ENCODE assay signal across 15 mouse cellular contexts in genomic region chr7:133758716-133759115, GRCm38 (mm10). TPM values are rescaled to one million over a fixed set of nuclear protein-coding genes. Genes with fewer than 3 reads are reported as not detected.
DNase-seq lines count a peak whose midpoint lies in the region; ATAC-seq and TF ChIP-seq lines count a peak whose summit lies in the region.
"Had no signal": no experiment of that assay in that cellular context is flagged by ENCODE, and none has a peak within 500 bp of the region (broad histone marks: within the 10 kb centered on the region; RNA-seq: fewer than 3 reads in every experiment).

No protein-coding gene starts in this region.

- H3K79me2 ChIP-seq in CH12.LX (replicated peaks; ENCODE audit: control insufficient read depth, extremely low read depth, insufficient read depth, poor library complexity, severe bottlenecking) (no peaks in the 10 kb centered on the region), MEL (ENCODE audit: control insufficient read depth, insufficient read depth, low read length, poor library complexity) (no peaks in the 10 kb centered on the region), macrophage (ENCODE audit: inconsistent target) (peaks cover 5% of the 10 kb centered on the region; the same call in 1 of the 2 replicates)

- no peaks in the 10 kb centered on the region for H3K27me3 ChIP-seq in kidney, postnatal 0 days (ENCODE audit: insufficient read depth, low read length)
- no peaks in the 10 kb centered on the region for H3K27me3 ChIP-seq in kidney, embryonic 16.5 days (ENCODE audit: insufficient read depth, low read length)
- H3K27me3 ChIP-seq in CH12.LX (replicated peaks) (no peaks in the 10 kb centered on the region), MEL (ENCODE audit: control insufficient read depth in 1 of 2, insufficient read depth in 2 of 2, low read length in 2 of 2) (no peaks in the 10 kb centered on the region)
- no peaks in the 10 kb centered on the region for H3K27me3 ChIP-seq in thymus, adult 2 months (ENCODE audit: control insufficient read depth, insufficient read depth, low read length)
- H3K27me3 ChIP-seq: embryonic facial prominence, embryonic 12.5 days; heart, embryonic 13.5 days had no signal

- H3K4me2 ChIP-seq in kidney, postnatal 0 days (ENCODE audit: low read length), result no peak overlapping the region
- no peak overlapping the region for H3K4me2 ChIP-seq in kidney, embryonic 16.5 days (replicated peaks; ENCODE audit: low read depth, low read length)
- H3K4me2 ChIP-seq in CH12.LX (ENCODE audit: insufficient read depth, low read depth, poor library complexity, severe bottlenecking), result no peak overlapping the region

- H3K27ac ChIP-seq in kidney, postnatal 0 days, result no peak overlapping the region
- H3K27ac ChIP-seq in kidney, embryonic 16.5 days (ENCODE audit: low read length), result no peak overlapping the region
- H3K27ac ChIP-seq in CH12.LX (ENCODE audit: insufficient read depth, low read depth) (no peak overlapping the region), MEL (ENCODE audit: control insufficient read depth, low read depth, low read length) (no peak overlapping the region), macrophage (peak overlapping the region; percentile 22; the same call in 1 of the 2 replicates)
- no peak overlapping the region for H3K27ac ChIP-seq in thymus, adult 2 months (ENCODE audit: control insufficient read depth, insufficient read depth, low read length)

- dilution Hi-C loops in CH12.LX (cut with MboI; ENCODE audit: extremely low pct_ligation_motif_present, extremely low pct_unique_long_range_greater_than_20kb, low sequenced_read_pairs), result no loop called here

- H3K36me3 ChIP-seq in kidney, postnatal 0 days (ENCODE audit: insufficient read depth, low read length), result no peaks in the 10 kb centered on the region
- no peaks in the 10 kb centered on the region for H3K36me3 ChIP-seq in kidney, embryonic 16.5 days (ENCODE audit: insufficient read depth, low read length)
- H3K36me3 ChIP-seq in CH12.LX (replicated peaks in 1 of 2; ENCODE audit: control insufficient read depth in 1 of 2, insufficient read depth in 1 of 2, low read length in 1 of 2) (peaks cover 0 to 31% of the 10 kb centered on the region in 2 experiments), MEL (ENCODE audit: control insufficient read depth in 1 of 2, insufficient read depth in 2 of 2, low read length in 2 of 2) (no peaks in the 10 kb centered on the region; a peak in 1 of 4 replicates), macrophage (ENCODE audit: inconsistent target) (0 out of 2 replicates have a peak, but pooled peaks cover 6% of the 10 kb centered on the region)
- no peaks in the 10 kb centered on the region for H3K36me3 ChIP-seq in thymus, adult 2 months (ENCODE audit: control insufficient read depth, insufficient read depth, low read length)
- H3K36me3 ChIP-seq: embryonic facial prominence, embryonic 12.5 days; limb, embryonic 10.5 days had no signal

- no peak for DNase-seq in kidney, postnatal 0 days (ENCODE audit: low spot score)
- DNase-seq in CH12.LX (ENCODE audit: extremely low read depth) (no peak), MEL (ENCODE audit: low read depth, low spot score) (no peak)
- DNase-seq in thymus, adult 2 months, result no peak
- DNase-seq in ovary, postnatal 14 days (ENCODE audit: low spot score), result no peak
- DNase-seq in urinary bladder, adult 2 months (ENCODE audit: low spot score), result no peak
- DNase-seq: adrenal gland, postnatal 10 days; cerebellum, adult 11 months; lung, postnatal 10 days; right cerebral cortex, postnatal 14 days had no signal

- no peak for ATAC-seq in kidney, postnatal 0 days (replicated peaks; ENCODE audit: low FRiP score, low read depth)
- ATAC-seq in kidney, embryonic 16.5 days (ENCODE audit: low FRiP score, low TSS enrichment), result no peak

- TF ChIP-seq EP300 in CH12.LX (IDR thresholded peaks at IDR 0.05; ENCODE audit: low read length), result no peak
- no peak for TF ChIP-seq EP300 in MEL (IDR thresholded peaks at IDR 0.05; ENCODE audit: low read depth in 1 of 2, low read length in 2 of 2)

- peak; percentile 21 for TF ChIP-seq RAD21 in CH12.LX (IDR thresholded peaks at IDR 0.05; ENCODE audit: low read depth, low read length)
- peak; percentile 23 for TF ChIP-seq RAD21 in MEL (IDR thresholded peaks at IDR 0.05; ENCODE audit: low read depth, low read length)

- peak; percentile 16; the same call in 1 of the 2 replicates for TF ChIP-seq CTCF in kidney, postnatal 0 days (IDR thresholded peaks at IDR 0.05; ENCODE audit: low read depth)
- peak in 1 of 2 experiments; percentile 32; a peak in 1 of 4 replicates for TF ChIP-seq CTCF in CH12.LX (conservative IDR thresholded peaks at IDR 0.05 in 1 of 2, IDR thresholded peaks at IDR 0.05 in 1 of 2; ENCODE audit: low read depth in 2 of 2, low read length in 2 of 2)
- peak in 2 of 3 experiments; percentile 21 to 41; a peak in 3 of 6 replicates for TF ChIP-seq CTCF in MEL (IDR thresholded peaks at IDR 0.05 in 2 of 3, conservative IDR thresholded peaks at IDR 0.05 in 1 of 3; ENCODE audit: control insufficient read depth in 1 of 3, insufficient read depth in 1 of 3, low read depth in 2 of 3, low read length in 3 of 3, poor library complexity in 1 of 3, severe bottlenecking in 1 of 3)
- no peak for TF ChIP-seq CTCF in thymus, adult 2 months (IDR thresholded peaks at IDR 0.05; ENCODE audit: borderline replicate concordance, control insufficient read depth, extremely low read depth, insufficient read depth, low read length, poor library complexity)

- no peak overlapping the region for H3K4me3 ChIP-seq in kidney, postnatal 0 days (replicated peaks; ENCODE audit: low read depth, low read length)
- no peak overlapping the region for H3K4me3 ChIP-seq in kidney, embryonic 16.5 days (ENCODE audit: low read length)
- H3K4me3 ChIP-seq in CH12.LX (replicated peaks in 1 of 3; ENCODE audit: low read depth in 2 of 3, low read length in 2 of 3, poor library complexity in 1 of 3) (no peak overlapping the region), MEL (ENCODE audit: control insufficient read depth in 1 of 2, insufficient read depth in 1 of 2, low read depth in 2 of 2, low read length in 2 of 2) (no peak overlapping the region), macrophage (ENCODE audit: inconsistent target) (no peak overlapping the region)
- H3K4me3 ChIP-seq in thymus, adult 2 months (ENCODE audit: control insufficient read depth, insufficient read depth, low read length), result no peak overlapping the region

- no peak for TF ChIP-seq POLR2A in CH12.LX (IDR thresholded peaks at IDR 0.05; ENCODE audit: low read depth, low read length)
- no peak for TF ChIP-seq POLR2A in MEL (IDR thresholded peaks at IDR 0.05; ENCODE audit: control insufficient read depth in 1 of 2, insufficient read depth in 1 of 2, low read depth in 1 of 2, low read length in 2 of 2, poor library complexity in 1 of 2)
- TF ChIP-seq POLR2A in thymus, adult 2 months (IDR thresholded peaks at IDR 0.05; ENCODE audit: control insufficient read depth, extremely low read depth, insufficient read depth, low read length, poor library complexity), result no peak

- no peak overlapping the region for H3K9ac ChIP-seq in kidney, postnatal 0 days (ENCODE audit: low read depth, low read length)
- no peak overlapping the region for H3K9ac ChIP-seq in kidney, embryonic 16.5 days (replicated peaks; ENCODE audit: low read length)
- H3K9ac ChIP-seq in CH12.LX (ENCODE audit: insufficient read depth, low read depth) (no peak overlapping the region), MEL (ENCODE audit: control insufficient read depth, low read depth, low read length, poor library complexity, severe bottlenecking) (no peak overlapping the region)

- 93% methylated on average over 5 of the region's 5 CpGs for WGBS in kidney, postnatal 0 days
- WGBS in kidney, embryonic 16.5 days, result 96% methylated on average over 4 of the region's 5 CpGs
- 80% methylated on average over 3 of the region's 5 CpGs for WGBS in macrophage (ENCODE audit: missing documents)
- 98% methylated on average over 5 of the region's 5 CpGs for WGBS in thymus, adult 2 months

- in situ Hi-C loops in CH12.LX (cut with MboI; ENCODE audit: low pct_ligation_motif_present, low pct_unique_long_range_greater_than_20kb, low sequenced_read_pairs), result no loop called here

- 0 out of 2 replicates have a peak, but pooled peaks cover 2% of the 10 kb centered on the region for H3K9me3 ChIP-seq in kidney, postnatal 0 days (replicated peaks; ENCODE audit: low read length)
- H3K9me3 ChIP-seq in kidney, embryonic 16.5 days (ENCODE audit: low read length), result no peaks in the 10 kb centered on the region
- H3K9me3 ChIP-seq in CH12.LX (replicated peaks; ENCODE audit: low read length) (no peaks in the 10 kb centered on the region), MEL (replicated peaks; ENCODE audit: insufficient read depth, low read length) (no peaks in the 10 kb centered on the region)
- H3K9me3 ChIP-seq: embryonic facial prominence, embryonic 12.5 days; limb, embryonic 10.5 days had no signal

- 0 out of 2 replicates have a peak, but pooled peaks cover 4% of the 10 kb centered on the region for H3K4me1 ChIP-seq in kidney, postnatal 0 days (replicated peaks; ENCODE audit: insufficient read depth, low read length)
- peaks cover 10% of the 10 kb centered on the region; the same call in 1 of the 2 replicates for H3K4me1 ChIP-seq in kidney, embryonic 16.5 days (ENCODE audit: insufficient read depth, low read length)
- no peaks in the 10 kb centered on the region for H3K4me1 ChIP-seq in CH12.LX (ENCODE audit: control insufficient read depth in 1 of 2, insufficient read depth in 2 of 2)
- no peaks in the 10 kb centered on the region for H3K4me1 ChIP-seq in MEL (ENCODE audit: control insufficient read depth in 1 of 2, insufficient read depth in 2 of 2, low read length in 2 of 2)
- no peaks in the 10 kb centered on the region for H3K4me1 ChIP-seq in thymus, adult 2 months (replicated peaks; ENCODE audit: control insufficient read depth, insufficient read depth, low read length)

RNA-seq across cellular contexts. Expression of gene Fank1, which starts 17.9 kb away (rescaled TPM):
- polyA plus RNA-seq in kidney, postnatal 0 days (2015; fragmentation: Nextera tagmentation; extraction: Ambion mirVana), result 0.42 and 0.57 TPM in 2 replicates
- polyA plus RNA-seq in kidney, embryonic 16.5 days (2015; fragmentation: Nextera tagmentation; extraction: Ambion mirVana), result 0.36 and 0.50 TPM in 2 replicates
- not detected in 2 replicates for total RNA-seq in CH12.LX (2012; rRNA removed)
- 0.11 and 0.16 TPM in 2 replicates for total RNA-seq in CH12.LX (2014; rRNA removed)
- 0.17 TPM in 1 of 2 replicates, not detected in the other for polyA plus RNA-seq in CH12.LX (2012; ENCODE audit: insufficient read length, low read depth)
- 0.88 and 1.8 TPM in 2 replicates for total RNA-seq in MEL (2012; rRNA removed)
- under 1 TPM in 1 of 2 experiments, not detected in 1; 0.17 TPM for polyA plus RNA-seq in MEL (2012; ENCODE audit: insufficient read depth in 1 of 2, insufficient read length in 2 of 2, low read depth in 1 of 2, low replicate concordance in 2 of 2, missing spikeins in 1 of 2)
- not detected for total RNA-seq in macrophage (2018; cell fraction: chromatin; rRNA removed)
- not detected for total RNA-seq in macrophage (2018; cell fraction: cytosol; rRNA removed)
- total RNA-seq in macrophage (2018; cell fraction: nucleus; rRNA removed), result 1 to 10 TPM in 1 of 26 experiments, not detected in 25; 1.2 TPM
- polyA plus RNA-seq in macrophage (2018), result not detected in 3 replicates
- 0.08 and 0.32 TPM in 2 replicates for polyA plus RNA-seq in thymus, adult 2 months (2012; rRNA removed)
- polyA plus RNA-seq in urinary bladder, adult 2 months (2012; rRNA removed), result 0.13 and 0.29 TPM in 2 replicates
- polyA plus RNA-seq: heart, embryonic 13.5 days had no signal

RNA-seq across cellular contexts. Expression of gene Dhx32, which starts 23.8 kb away (rescaled TPM):
- 19.9 and 22.1 TPM in 2 replicates for polyA plus RNA-seq in kidney, postnatal 0 days (2015; fragmentation: Nextera tagmentation; extraction: Ambion mirVana)
- polyA plus RNA-seq in kidney, embryonic 16.5 days (2015; fragmentation: Nextera tagmentation; extraction: Ambion mirVana), result 24.2 and 24.3 TPM in 2 replicates
- total RNA-seq in CH12.LX (2012; rRNA removed), result 19.0 and 20.6 TPM in 2 replicates
- 15.1 and 16.9 TPM in 2 replicates for total RNA-seq in CH12.LX (2014; rRNA removed)
- 16.3 and 16.5 TPM in 2 replicates for polyA plus RNA-seq in CH12.LX (2012; ENCODE audit: insufficient read length, low read depth)
- 23.9 and 27.1 TPM in 2 replicates for total RNA-seq in MEL (2012; rRNA removed)
- polyA plus RNA-seq in MEL (2012; ENCODE audit: insufficient read depth in 1 of 2, insufficient read length in 2 of 2, low read depth in 1 of 2, low replicate concordance in 2 of 2, missing spikeins in 1 of 2), result 10 to 100 TPM in 1 of 2 experiments, not detected in 1; 25.6 TPM
- 10 to 100 TPM in 18 of 26 experiments, 1 to 10 TPM in 8; 3.6 to 39.9 (median 15.4) TPM for total RNA-seq in macrophage (2018; cell fraction: chromatin; rRNA removed)
- total RNA-seq in macrophage (2018; cell fraction: cytosol; rRNA removed), result 10 to 100 TPM; 10.8 to 28.9 (median 17.1) TPM
- total RNA-seq in macrophage (2018; cell fraction: nucleus; rRNA removed), result 10 to 100 TPM in 18 of 26 experiments, 1 to 10 TPM in 8; 5.8 to 41.9 (median 15.2) TPM
- 17.2 to 25.8 TPM (median 21.2 TPM) in 3 replicates for polyA plus RNA-seq in macrophage (2018)
- polyA plus RNA-seq in thymus, adult 2 months (2012; rRNA removed), result 18.7 and 20.8 TPM in 2 replicates
- 35.3 and 37.3 TPM in 2 replicates for polyA plus RNA-seq in urinary bladder, adult 2 months (2012; rRNA removed)

RNA-seq across cellular contexts. Expression of gene Uros, which starts 48.8 kb away (rescaled TPM):
- 22.6 and 27.8 TPM in 2 replicates for polyA plus RNA-seq in kidney, postnatal 0 days (2015; fragmentation: Nextera tagmentation; extraction: Ambion mirVana)
- 31.3 and 32.4 TPM in 2 replicates for polyA plus RNA-seq in kidney, embryonic 16.5 days (2015; fragmentation: Nextera tagmentation; extraction: Ambion mirVana)
- 12.9 and 13.8 TPM in 2 replicates for total RNA-seq in CH12.LX (2012; rRNA removed)
- 21.0 and 21.5 TPM in 2 replicates for total RNA-seq in CH12.LX (2014; rRNA removed)
- 16.3 and 17.1 TPM in 2 replicates for polyA plus RNA-seq in CH12.LX (2012; ENCODE audit: insufficient read length, low read depth)
- 12.3 and 17.5 TPM in 2 replicates for total RNA-seq in MEL (2012; rRNA removed)
- 10 to 100 TPM in 1 of 2 experiments, not detected in 1; 22.0 TPM for polyA plus RNA-seq in MEL (2012; ENCODE audit: insufficient read depth in 1 of 2, insufficient read length in 2 of 2, low read depth in 1 of 2, low replicate concordance in 2 of 2, missing spikeins in 1 of 2)
- 10 to 100 TPM in 18 of 26 experiments, 1 to 10 TPM in 8; 4.0 to 42.4 (median 20.1) TPM for total RNA-seq in macrophage (2018; cell fraction: chromatin; rRNA removed)
- total RNA-seq in macrophage (2018; cell fraction: cytosol; rRNA removed), result 10 to 100 TPM in 22 of 26 experiments, 1 to 10 TPM in 4; 9.2 to 14.3 (median 11.3) TPM
- 10 to 100 TPM in 17 of 26 experiments, 1 to 10 TPM in 9; 2.3 to 33.9 (median 16.4) TPM for total RNA-seq in macrophage (2018; cell fraction: nucleus; rRNA removed)
- 10.5 to 13.7 TPM (median 12.1 TPM) in 3 replicates for polyA plus RNA-seq in macrophage (2018)
- polyA plus RNA-seq in thymus, adult 2 months (2012; rRNA removed), result 19.3 and 22.5 TPM in 2 replicates
- polyA plus RNA-seq in urinary bladder, adult 2 months (2012; rRNA removed), result 23.3 and 32.4 TPM in 2 replicates

RNA-seq across cellular contexts. Expression of gene Bccip, which starts 49.6 kb away (rescaled TPM):
- 163 and 176 TPM in 2 replicates for polyA plus RNA-seq in kidney, postnatal 0 days (2015; fragmentation: Nextera tagmentation; extraction: Ambion mirVana)
- polyA plus RNA-seq in kidney, embryonic 16.5 days (2015; fragmentation: Nextera tagmentation; extraction: Ambion mirVana), result 181 and 190 TPM in 2 replicates
- total RNA-seq in CH12.LX (2012; rRNA removed) (73.8 and 89.4 TPM in 2 replicates), CH12.LX (2014; rRNA removed) (96.2 and 99.7 TPM in 2 replicates), MEL (2012; rRNA removed) (86.2 and 91.0 TPM in 2 replicates)
- polyA plus RNA-seq in CH12.LX (2012; ENCODE audit: insufficient read length, low read depth) (241 and 324 TPM in 2 replicates), MEL (2012; ENCODE audit: insufficient read depth in 1 of 2, insufficient read length in 2 of 2, low read depth in 1 of 2, low replicate concordance in 2 of 2, missing spikeins in 1 of 2) (100 to 1,000 TPM in 1 of 2 experiments, not detected in 1; 150 TPM), macrophage (2018) (57.7 to 110 TPM (median 84.1 TPM) in 3 replicates)
- 10 to 100 TPM in 25 of 26 experiments, 1 to 10 TPM in 1; 9.5 to 79.8 (median 42.0) TPM for total RNA-seq in macrophage (2018; cell fraction: chromatin; rRNA removed)
- 10 to 100 TPM; 43.4 to 72.5 (median 60.4) TPM for total RNA-seq in macrophage (2018; cell fraction: cytosol; rRNA removed)
- total RNA-seq in macrophage (2018; cell fraction: nucleus; rRNA removed), result 10 to 100 TPM; 15.9 to 92.3 (median 29.4) TPM
- 23.3 and 25.1 TPM in 2 replicates for polyA plus RNA-seq in thymus, adult 2 months (2012; rRNA removed)
- polyA plus RNA-seq in urinary bladder, adult 2 months (2012; rRNA removed), result 91.8 and 99.0 TPM in 2 replicates
